Mouse (Mus musculus) stomach, embryonic 16.5 days (tissue): ENCODE results near the gene Ndufv1. TPM values are rescaled to one million over a fixed set of nuclear protein-coding genes. Genes with fewer than 3 reads are reported as not detected.
"Not testable (repeated sequence)": the region's sequence is repeated elsewhere in the genome, so short reads cannot be mapped to it uniquely, and the experiment has no call there.

Experiments used
- ATAC-seq: fragments of 200-750 bp; cut with Nextera tagmentation; 2 replicates; pipeline ENCODE4 v1.8.0; 2017; ENCODE audit warnings: moderate number of reproducible peaks, moderate TSS enrichment; ENCODE audit not compliant: insufficient read depth, low FRiP score
- H3K27ac ChIP-seq: fragments of 300-500 bp; sonication (generic); 2 replicates; pipeline ENCODE4 v1.5.1; 2014; ENCODE audit warnings: low read length
- H3K27me3 ChIP-seq: fragments of 300-500 bp; sonication (generic); 2 replicates; pipeline ENCODE4 v1.6.1; 2014; ENCODE audit warnings: low read length, control low read depth, mixed read lengths; ENCODE audit not compliant: control insufficient read depth, insufficient read depth
- H3K36me3 ChIP-seq: fragments of 300-500 bp; sonication (generic); 2 replicates; pipeline ENCODE4 v1.6.1; 2014; ENCODE audit warnings: low read length; ENCODE audit not compliant: control insufficient read depth, insufficient read depth
- H3K4me1 ChIP-seq: fragments of 300-500 bp; sonication (generic); 2 replicates; pipeline ENCODE4 v1.6.1; 2014; ENCODE audit warnings: low read length, control low read depth, mixed read lengths; ENCODE audit not compliant: control insufficient read depth, insufficient read depth
- H3K4me2 ChIP-seq: fragments of 300-500 bp; sonication (generic); 2 replicates; pipeline ENCODE4 v1.6.1; 2014; ENCODE audit warnings: low read depth, low read length, mixed read lengths
- H3K4me3 ChIP-seq: fragments of 300-500 bp; sonication (generic); replicated peaks from 2 replicates; pipeline ENCODE4 v1.5.1; 2014; ENCODE audit warnings: mild to moderate bottlenecking, low read length
- H3K9ac ChIP-seq: fragments of 300-500 bp; sonication (generic); 2 replicates; pipeline ENCODE4 v1.6.1; 2014; ENCODE audit warnings: low read length
- H3K9me3 ChIP-seq: fragments of 300-500 bp; sonication (generic); replicated peaks from 2 replicates; pipeline ENCODE4 v1.6.1; 2016; ENCODE audit warnings: low read length, control low read depth; ENCODE audit not compliant: control insufficient read depth
- WGBS: fragments of 180-500 bp; shearing (Covaris S2); extraction: QIAGEN DNeasy Blood & Tissue Kit; methylation state at CpG from one replicate; pipeline ENCODE4 v1.1.7; 2014; 5-methylcytosine and 5-hydroxymethylcytosine counted together
- polyA plus RNA-seq: library from polyadenylated mRNA; unstranded; fragments of >200 nt; fragmentation: Nextera tagmentation; extraction: Ambion mirVana; gene quantifications from 2 replicates; pipeline ENCODE4 v1.2.1, GENCODE M21; 2015

Ndufv1 gene
- polyA plus RNA-seq, 1 experiment from 2014 or later = 223 TPM

- WGBS = 52% methylated on average over 15 of the region's 15 CpGs
- ATAC-seq = no peak
- Histone ChIP-seq H3K4me2 (no peak overlapping the region), H3K4me3 (no peak overlapping the region), H3K27ac (no peak overlapping the region; the same call in 1 of the 2 replicates), H3K9ac (no peak overlapping the region), H3K4me1 (0 out of 2 replicates have a peak, but pooled peaks cover 4% of the 10 kb centered on the region), H3K9me3 (no peaks in the 10 kb centered on the region), H3K36me3 (no peaks in the 10 kb centered on the region), H3K27me3 (no peaks in the 10 kb centered on the region)
These were observed 43.5 kb upstream of the Ndufv1 start for GRCm38 (mm10) chr19:4055947-4056693.

GRCm38 (mm10) chr19:4055216-4055946, 42.8 kb upstream of the Ndufv1 start:
- no peaks in the 10 kb centered on the region for H3K27me3 ChIP-seq
- 64% methylated on average over 8 of the region's 8 CpGs for WGBS
- H3K4me1 ChIP-seq = 0 out of 2 replicates have a peak, but pooled peaks cover 4% of the 10 kb centered on the region
- no peak overlapping the region for H3K4me2 ChIP-seq
- no peak for ATAC-seq
- H3K4me3 ChIP-seq = no peak overlapping the region
- no peak overlapping the region for H3K27ac ChIP-seq
- no peak overlapping the region for H3K9ac ChIP-seq
- no peaks in the 10 kb centered on the region for H3K36me3 ChIP-seq
- H3K9me3 ChIP-seq = no peaks in the 10 kb centered on the region

GRCm38 (mm10) chr19:4054613-4055012, 42.0 kb upstream of the Ndufv1 start:
- no peak for ATAC-seq

GRCm38 (mm10) chr19:4052516-4053030, 40.0 kb upstream of the Ndufv1 start:
- WGBS = 77% methylated on average over 5 of the region's 5 CpGs
- Histone ChIP-seq H3K4me1 (0 out of 2 replicates have a peak, but pooled peaks cover 4% of the 10 kb centered on the region), H3K4me3 (no peak overlapping the region)

More at GRCm38 (mm10) chr19:4054613-4055012, 42.0 kb upstream of the Ndufv1 start:
- Histone ChIP-seq H3K27ac (no peak overlapping the region), H3K36me3 (no peaks in the 10 kb centered on the region), H3K9ac (no peak overlapping the region), H3K4me3 (no peak overlapping the region), H3K27me3 (no peaks in the 10 kb centered on the region), H3K4me1 (0 out of 2 replicates have a peak, but pooled peaks cover 4% of the 10 kb centered on the region), H3K4me2 (no peak overlapping the region), H3K9me3 (no peaks in the 10 kb centered on the region)
- 89% methylated on average over 5 of the region's 5 CpGs for WGBS

GRCm38 (mm10) chr19:4051741-4052515, 39.3 kb upstream of the Ndufv1 start:
- H3K4me2 ChIP-seq = no peak overlapping the region
- no peaks in the 10 kb centered on the region for H3K9me3 ChIP-seq
- H3K27me3 ChIP-seq = no peaks in the 10 kb centered on the region
- no peaks in the 10 kb centered on the region for H3K36me3 ChIP-seq
- no peak for ATAC-seq
- WGBS = 49% methylated on average over 10 of the region's 10 CpGs
- H3K4me3 ChIP-seq = no peak overlapping the region
- no peak overlapping the region for H3K27ac ChIP-seq
- 0 out of 2 replicates have a peak, but pooled peaks cover 4% of the 10 kb centered on the region for H3K4me1 ChIP-seq
- H3K9ac ChIP-seq = no peak overlapping the region

More at GRCm38 (mm10) chr19:4052516-4053030, 40.0 kb upstream of the Ndufv1 start:
- Histone ChIP-seq H3K9ac (no peak overlapping the region), H3K4me2 (no peak overlapping the region), H3K27ac (no peak overlapping the region), H3K9me3 (no peaks in the 10 kb centered on the region), H3K36me3 (no peaks in the 10 kb centered on the region), H3K27me3 (no peaks in the 10 kb centered on the region)
- no peak for ATAC-seq

GRCm38 (mm10) chr19:4051016-4051415, 38.4 kb upstream of the Ndufv1 start:
- Histone ChIP-seq H3K4me3 (no peak overlapping the region), H3K4me1 (0 out of 2 replicates have a peak, but pooled peaks cover 4% of the 10 kb centered on the region), H3K27me3 (no peaks in the 10 kb centered on the region), H3K36me3 (no peaks in the 10 kb centered on the region), H3K27ac (no peak overlapping the region), H3K9me3 (no peaks in the 10 kb centered on the region), H3K9ac (no peak overlapping the region), H3K4me2 (no peak overlapping the region)
- 92% methylated on average over 5 of the region's 5 CpGs for WGBS
- ATAC-seq = no peak

- WGBS = 81% methylated on average over 5 of the region's 5 CpGs
- H3K4me3 ChIP-seq, H3K4me1 ChIP-seq, H3K27ac ChIP-seq, H3K9me3 ChIP-seq, H3K27me3 ChIP-seq, H3K9ac ChIP-seq, H3K4me2 ChIP-seq, H3K36me3 ChIP-seq, ATAC-seq: not testable (repeated sequence)
These were observed 36.5 kb upstream of the Ndufv1 start for GRCm38 (mm10) chr19:4049069-4049468.

- Histone ChIP-seq H3K27ac (no peak overlapping the region), H3K27me3 (no peaks in the 10 kb centered on the region)
These were observed 35.3 kb upstream of the Ndufv1 start for GRCm38 (mm10) chr19:4047859-4048258.

More at GRCm38 (mm10) chr19:4047859-4048258, 35.3 kb upstream of the Ndufv1 start:
- H3K9me3 ChIP-seq = no peaks in the 10 kb centered on the region
- WGBS = 21% methylated on average over 4 of the region's 4 CpGs
- H3K4me2 ChIP-seq = no peak overlapping the region
- H3K9ac ChIP-seq = no peak overlapping the region
- H3K4me3 ChIP-seq = no peak overlapping the region
- ATAC-seq = no peak
- no peaks in the 10 kb centered on the region for H3K36me3 ChIP-seq
- no peaks in the 10 kb centered on the region for H3K4me1 ChIP-seq
